Mouse (Mus musculus) hindbrain, embryonic 13.5 days (tissue): ENCODE results near the gene Pou2f1. TPM values are rescaled to one million over a fixed set of nuclear protein-coding genes. Genes with fewer than 3 reads are reported as not detected.
A peak's percentile ranks its signal among the peaks of the same experiment; 100 is the strongest.

Experiments
- ATAC-seq: fragments of 200-750 bp; cut with Nextera tagmentation; 2 replicates; pipeline ENCODE4 v1.8.0; 2017; ENCODE audit warnings: moderate TSS enrichment; ENCODE audit not compliant: low FRiP score
- H3K27ac ChIP-seq: fragments of 300-500 bp; sonication (generic); 2 replicates; pipeline ENCODE4 v1.5.1; 2015; ENCODE audit warnings: inconsistent platforms, mild to moderate bottlenecking, moderate library complexity
- H3K27me3 ChIP-seq: fragments of 300-500 bp; sonication (generic); 2 replicates; pipeline ENCODE4 v1.6.1; 2015; ENCODE audit warnings: mild to moderate bottlenecking, inconsistent platforms
- H3K36me3 ChIP-seq: fragments of 300-500 bp; sonication (generic); 2 replicates; pipeline ENCODE4 v1.6.1; 2015; ENCODE audit warnings: mild to moderate bottlenecking, inconsistent platforms
- H3K4me1 ChIP-seq: fragments of 300-500 bp; sonication (generic); replicated peaks from 2 replicates; pipeline ENCODE4 v1.6.1; 2015; ENCODE audit warnings: inconsistent platforms
- H3K4me2 ChIP-seq: fragments of 300-500 bp; sonication (generic); 2 replicates; pipeline ENCODE4 v1.6.1; 2015; ENCODE audit warnings: inconsistent platforms, mild to moderate bottlenecking, moderate library complexity
- H3K4me3 ChIP-seq: fragments of 300-500 bp; sonication (generic); 2 replicates; pipeline ENCODE4 v1.5.1; 2015; ENCODE audit warnings: mild to moderate bottlenecking, inconsistent platforms
- H3K9ac ChIP-seq: fragments of 300-500 bp; sonication (generic); 2 replicates; pipeline ENCODE4 v1.6.1; 2015; ENCODE audit warnings: mild to moderate bottlenecking, inconsistent platforms
- H3K9me3 ChIP-seq: fragments of 300-500 bp; sonication (generic); 2 replicates; pipeline ENCODE4 v1.6.1; 2016; ENCODE audit warnings: inconsistent platforms
- WGBS: fragments of 180-500 bp; shearing (Covaris S2); methylation state at CpG from one replicate; pipeline ENCODE4 v1.1.7; 2015; 5-methylcytosine and 5-hydroxymethylcytosine counted together
- polyA plus RNA-seq: library from polyadenylated mRNA; unstranded; fragments of >200 nt; fragmentation: Nextera tagmentation; extraction: Ambion mirVana; gene quantifications from 2 replicates; pipeline ENCODE4 v1.2.1, GENCODE M21; 2015

The Pou2f1 gene
- polyA plus RNA-seq, 1 experiment from 2014 or later, result 21.0 TPM

DNA sequence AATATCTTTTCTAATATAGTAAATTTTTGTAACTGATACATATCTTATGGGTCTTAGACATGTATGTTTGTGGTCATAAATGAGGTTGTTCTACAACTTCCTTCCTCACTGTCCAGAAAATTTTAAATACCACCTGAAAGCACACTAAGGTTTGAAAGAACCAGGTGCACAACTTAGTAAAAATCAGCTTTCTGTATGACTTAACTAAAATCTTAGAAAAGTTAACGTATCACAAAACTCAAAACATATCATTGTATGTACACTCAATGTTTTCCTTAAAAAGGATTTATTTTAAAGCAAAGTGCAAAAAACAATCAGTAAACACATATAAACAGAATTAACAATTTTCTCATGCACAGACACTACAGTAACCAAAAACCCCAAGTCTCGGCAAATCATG lies 69.6 kb downstream of the Pou2f1 start:
- no peak for ATAC-seq
- H3K4me3 ChIP-seq, result no peak overlapping the region
- peaks cover 28% of the 10 kb centered on the region for H3K4me1 ChIP-seq
- WGBS, result 90% methylated on average over 2 of the region's 2 CpGs
- no peaks in the 10 kb centered on the region for H3K9me3 ChIP-seq
- no peaks in the 10 kb centered on the region for H3K36me3 ChIP-seq
- no peak overlapping the region for H3K27ac ChIP-seq
- H3K27me3 ChIP-seq, result no peaks in the 10 kb centered on the region
- no peak overlapping the region for H3K9ac ChIP-seq
- H3K4me2 ChIP-seq, result 0 out of 2 replicates have a peak overlapping the region, but pooled peaks have one; percentile 33

DNA sequence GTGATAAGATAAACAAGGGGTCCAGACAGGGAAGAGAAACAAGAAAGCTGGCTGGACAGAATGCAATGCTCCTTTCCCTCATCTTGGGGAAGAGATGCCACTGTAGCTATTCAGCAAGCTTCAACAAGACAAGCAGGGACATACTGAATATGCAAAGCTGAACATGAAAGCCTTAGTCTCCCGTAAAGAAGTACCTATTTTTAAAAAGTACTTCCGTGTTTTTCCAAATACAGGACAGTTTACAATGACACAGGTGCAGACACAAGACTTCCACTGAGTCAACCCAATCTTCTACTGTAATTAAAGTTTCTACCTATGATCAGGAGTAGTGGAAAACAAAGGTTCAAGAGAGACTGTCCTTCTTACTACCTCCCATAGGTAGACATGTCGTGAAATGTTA lies 72.0 kb downstream of the Pou2f1 start:
- Histone ChIP-seq H3K4me2 (no peak overlapping the region), H3K9me3 (no peaks in the 10 kb centered on the region), H3K27ac (no peak overlapping the region), H3K36me3 (no peaks in the 10 kb centered on the region), H3K4me3 (no peak overlapping the region), H3K4me1 (peaks cover 15% of the 10 kb centered on the region), H3K9ac (no peak overlapping the region), H3K27me3 (no peaks in the 10 kb centered on the region)
- no peak for ATAC-seq
- 92% methylated on average over 3 of the region's 3 CpGs for WGBS

DNA sequence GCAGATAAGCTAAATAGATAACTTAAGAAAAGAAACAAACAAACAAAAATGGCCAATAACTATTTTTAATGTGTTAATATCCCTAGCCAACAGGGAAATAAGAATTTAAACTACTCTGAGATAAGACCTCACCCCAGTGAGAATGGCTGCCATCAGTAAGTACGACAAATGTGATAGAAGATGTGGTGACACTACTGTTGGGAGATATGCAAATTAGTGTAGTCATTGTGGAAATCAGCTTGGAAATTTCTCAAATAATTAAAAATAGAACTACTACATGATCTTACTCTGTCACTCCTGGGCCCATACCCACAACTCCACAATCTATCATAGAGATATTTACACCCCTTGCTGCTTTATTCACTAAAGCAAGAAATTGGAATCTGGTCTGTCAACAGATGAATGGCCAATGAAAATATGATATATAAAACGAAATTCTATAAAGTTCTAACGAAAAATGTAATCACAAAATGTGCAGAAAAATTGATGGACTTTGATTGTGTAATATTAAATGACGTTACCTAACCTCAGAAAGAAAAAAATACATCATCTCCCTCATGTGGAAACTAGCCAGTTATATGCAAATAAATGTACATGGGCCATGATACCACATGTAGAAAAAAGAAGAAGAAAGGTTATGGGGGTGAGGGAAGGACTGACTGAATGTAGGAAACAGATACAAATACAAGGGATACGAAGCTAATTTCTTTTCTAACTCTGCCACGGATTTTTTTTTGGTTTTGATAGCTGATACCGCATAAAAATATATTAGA lies 74.8 kb downstream of the Pou2f1 start:
- Histone ChIP-seq H3K27ac (no peak overlapping the region), H3K27me3 (no peaks in the 10 kb centered on the region), H3K9ac (no peak overlapping the region), H3K36me3 (no peaks in the 10 kb centered on the region), H3K4me3 (no peak overlapping the region), H3K9me3 (no peaks in the 10 kb centered on the region), H3K4me2 (no peak overlapping the region), H3K4me1 (0 out of 2 replicates have a peak, but pooled peaks cover 3% of the 10 kb centered on the region)
- no peak for ATAC-seq
- 91% methylated on average over 7 of the region's 7 CpGs for WGBS

GRCm38 (mm10) chr1:165925207-165925606 lies 77.3 kb downstream of the Pou2f1 start:
- no peaks in the 10 kb centered on the region for H3K9me3 ChIP-seq
- no peak overlapping the region for H3K4me3 ChIP-seq
- H3K27me3 ChIP-seq, result no peaks in the 10 kb centered on the region
- no peak overlapping the region for H3K4me2 ChIP-seq
- no peak overlapping the region for H3K27ac ChIP-seq
- 82% methylated on average over 2 of the region's 2 CpGs for WGBS
- no peak overlapping the region for H3K9ac ChIP-seq
- H3K36me3 ChIP-seq, result no peaks in the 10 kb centered on the region
- no peaks in the 10 kb centered on the region for H3K4me1 ChIP-seq
- ATAC-seq, result no peak

DNA sequence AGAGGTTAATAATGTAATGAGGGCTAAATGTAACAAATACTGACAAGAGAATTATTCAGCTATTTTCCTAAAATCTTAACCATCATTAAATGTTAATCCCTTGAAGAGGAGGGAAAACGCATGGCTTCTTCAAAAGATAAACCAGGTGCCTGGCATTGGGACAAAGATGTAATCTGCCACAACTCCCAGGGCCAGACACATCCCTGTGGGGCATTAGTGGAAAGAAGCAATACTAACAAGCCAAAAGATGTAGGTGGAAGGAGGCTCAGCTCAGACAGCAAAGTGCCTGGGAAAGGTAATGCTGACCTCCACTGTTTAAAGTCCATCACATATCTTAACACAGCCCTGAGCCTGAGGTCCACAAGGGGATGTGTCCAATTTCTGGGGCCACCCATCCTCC lies 80.0 kb downstream of the Pou2f1 start:
- WGBS, result 95% methylated on average over 1 of the region's 1 CpGs
- Histone ChIP-seq H3K9ac (no peak overlapping the region), H3K4me3 (no peak overlapping the region), H3K27ac (no peak overlapping the region), H3K4me2 (no peak overlapping the region), H3K9me3 (no peaks in the 10 kb centered on the region), H3K36me3 (no peaks in the 10 kb centered on the region), H3K27me3 (no peaks in the 10 kb centered on the region), H3K4me1 (no peaks in the 10 kb centered on the region)
- ATAC-seq, result no peak

DNA sequence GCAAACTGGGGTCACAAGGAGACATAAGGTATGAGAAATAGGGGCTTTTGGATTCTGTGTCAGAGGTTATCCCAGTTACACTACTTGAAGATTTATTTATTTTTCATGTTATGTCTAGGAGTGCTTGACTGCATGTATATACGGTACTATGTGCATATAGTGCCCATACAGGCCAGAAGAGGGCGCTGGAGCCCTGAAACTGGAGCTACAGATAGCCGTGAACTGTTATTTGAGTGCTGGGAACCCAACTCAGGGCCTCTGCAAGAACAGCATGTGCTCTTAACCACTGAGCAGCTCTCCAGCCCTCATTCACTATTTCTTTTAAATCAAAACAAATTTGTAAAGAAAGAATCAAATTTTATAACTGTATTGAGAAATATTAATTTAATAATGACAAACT lies 81.5 kb downstream of the Pou2f1 start:
- 81% methylated on average over 3 of the region's 3 CpGs for WGBS
- no peak for ATAC-seq

DNA sequence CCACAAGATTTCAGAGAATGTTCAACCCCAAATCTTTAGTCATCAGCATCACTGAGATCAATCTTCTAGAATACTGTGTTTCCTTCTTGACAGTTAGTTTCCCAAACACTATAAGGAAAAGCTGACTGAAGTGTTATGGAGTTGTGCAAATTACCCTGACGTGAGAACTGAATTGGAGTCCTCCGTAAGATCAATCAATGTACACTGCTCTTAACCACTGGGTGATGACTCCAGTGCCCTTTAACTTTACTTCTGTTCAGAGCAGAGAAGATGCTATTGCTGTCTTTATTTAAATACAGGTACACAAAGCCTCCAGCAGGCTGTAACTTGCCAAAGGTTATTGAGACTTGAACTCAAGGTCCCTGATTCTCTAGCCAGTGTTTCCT lies 88.1 kb downstream of the Pou2f1 start:
- ATAC-seq, result peak; percentile 73
- peaks cover 19% of the 10 kb centered on the region for H3K36me3 ChIP-seq
- no peaks in the 10 kb centered on the region for H3K27me3 ChIP-seq
- H3K4me1 ChIP-seq, result peaks cover 11% of the 10 kb centered on the region
- H3K9ac ChIP-seq, result no peak overlapping the region
- H3K4me2 ChIP-seq, result peak overlapping the region; percentile 4; the same call in 1 of the 2 replicates
- H3K4me3 ChIP-seq, result no peak overlapping the region
- H3K27ac ChIP-seq, result peak overlapping the region; percentile 73
- H3K9me3 ChIP-seq, result no peaks in the 10 kb centered on the region
- 36% methylated on average over 2 of the region's 2 CpGs for WGBS

More for the DNA sequence above, 81.5 kb downstream of the Pou2f1 start:
- no peaks in the 10 kb centered on the region for H3K27me3 ChIP-seq
- H3K27ac ChIP-seq, result no peak overlapping the region
- H3K9ac ChIP-seq, result no peak overlapping the region
- no peaks in the 10 kb centered on the region for H3K4me1 ChIP-seq
- H3K4me2 ChIP-seq, result no peak overlapping the region
- peaks cover 9% of the 10 kb centered on the region for H3K36me3 ChIP-seq
- no peaks in the 10 kb centered on the region for H3K9me3 ChIP-seq
- no peak overlapping the region for H3K4me3 ChIP-seq

GRCm38 (mm10) chr1:165913720-165914415 lies 88.6 kb downstream of the Pou2f1 start:
- no peaks in the 10 kb centered on the region for H3K27me3 ChIP-seq
- H3K4me3 ChIP-seq, result no peak overlapping the region
- H3K4me1 ChIP-seq, result peaks cover 11% of the 10 kb centered on the region
- H3K9ac ChIP-seq, result no peak overlapping the region
- ATAC-seq, result peak; percentile 89
- H3K4me2 ChIP-seq, result 0 out of 2 replicates have a peak overlapping the region, but pooled peaks have one; percentile 4
- peak overlapping the region; percentile 73 for H3K27ac ChIP-seq
- 60% methylated on average over 2 of the region's 2 CpGs for WGBS
- H3K36me3 ChIP-seq, result peaks cover 22% of the 10 kb centered on the region
- no peaks in the 10 kb centered on the region for H3K9me3 ChIP-seq

- no peak overlapping the region for H3K27ac ChIP-seq
- peaks cover 41% of the 10 kb centered on the region for H3K36me3 ChIP-seq
- H3K9me3 ChIP-seq, result no peaks in the 10 kb centered on the region
- no peaks in the 10 kb centered on the region for H3K27me3 ChIP-seq
- H3K4me2 ChIP-seq, result no peak overlapping the region
- H3K9ac ChIP-seq, result no peak overlapping the region
- ATAC-seq, result no peak
- 94% methylated on average over 3 of the region's 3 CpGs for WGBS
- H3K4me1 ChIP-seq, result peaks cover 8% of the 10 kb centered on the region
- no peak overlapping the region for H3K4me3 ChIP-seq
Measured at GRCm38 (mm10) chr1:165909471-165909870, 93.0 kb downstream of the Pou2f1 start.

- no peak overlapping the region for H3K4me2 ChIP-seq
- H3K4me3 ChIP-seq, result no peak overlapping the region
- H3K9ac ChIP-seq, result no peak overlapping the region
- no peak overlapping the region for H3K27ac ChIP-seq
- no peaks in the 10 kb centered on the region for H3K27me3 ChIP-seq
- H3K36me3 ChIP-seq, result peaks cover 41% of the 10 kb centered on the region
- 78% methylated on average over 3 of the region's 3 CpGs for WGBS
- H3K9me3 ChIP-seq, result no peaks in the 10 kb centered on the region
- peaks cover 3% of the 10 kb centered on the region; the same call in 1 of the 2 replicates for H3K4me1 ChIP-seq
- ATAC-seq, result no peak
Measured at GRCm38 (mm10) chr1:165908806-165909205, 93.7 kb downstream of the Pou2f1 start.

GRCm38 (mm10) chr1:165908153-165908552 lies 94.3 kb downstream of the Pou2f1 start:
- no peak overlapping the region for H3K27ac ChIP-seq
- 96% methylated on average over 2 of the region's 2 CpGs for WGBS
- no peak overlapping the region for H3K4me3 ChIP-seq
- peaks cover 3% of the 10 kb centered on the region; the same call in 1 of the 2 replicates for H3K4me1 ChIP-seq
- H3K36me3 ChIP-seq, result peaks cover 46% of the 10 kb centered on the region
- no peaks in the 10 kb centered on the region for H3K9me3 ChIP-seq
- H3K27me3 ChIP-seq, result no peaks in the 10 kb centered on the region
- ATAC-seq, result no peak
- H3K4me2 ChIP-seq, result no peak overlapping the region
- no peak overlapping the region for H3K9ac ChIP-seq

DNA sequence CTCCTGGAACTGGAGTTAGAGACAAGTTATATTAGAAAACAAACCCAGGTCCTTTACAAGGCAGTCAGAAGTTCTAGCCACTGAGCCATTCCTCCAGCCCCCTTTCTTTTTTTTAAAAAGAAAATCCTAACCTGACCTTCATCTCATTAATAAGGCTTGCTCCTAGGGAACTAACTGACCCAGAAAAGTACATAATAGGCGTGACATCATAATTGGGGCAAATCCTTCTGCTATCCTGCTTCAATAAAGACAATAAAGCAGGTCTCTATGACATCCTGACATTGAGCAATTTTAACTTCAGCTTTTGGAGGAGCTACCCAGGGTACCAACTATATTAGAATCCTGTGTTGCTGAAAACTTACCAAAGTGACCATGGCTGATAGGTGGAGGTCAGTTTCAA lies 98.9 kb downstream of the Pou2f1 start:
- H3K4me1 ChIP-seq, result no peaks in the 10 kb centered on the region
- H3K9ac ChIP-seq, result no peak overlapping the region
- ATAC-seq, result no peak
- no peaks in the 10 kb centered on the region for H3K27me3 ChIP-seq
- peaks cover 54% of the 10 kb centered on the region for H3K36me3 ChIP-seq
- H3K4me3 ChIP-seq, result no peak overlapping the region
- H3K9me3 ChIP-seq, result no peaks in the 10 kb centered on the region
- H3K4me2 ChIP-seq, result no peak overlapping the region
- H3K27ac ChIP-seq, result no peak overlapping the region
- WGBS, result 78% methylated on average over 1 of the region's 1 CpGs
